Mouse (Mus musculus): ENCODE results near the gene Tspan10. TPM values are rescaled to one million over a fixed set of nuclear protein-coding genes. Genes with fewer than 3 reads are reported as not detected.

The Tspan10 gene
- polyA plus RNA-seq, 1 experiment from 2014 or later: not detected

DNA sequence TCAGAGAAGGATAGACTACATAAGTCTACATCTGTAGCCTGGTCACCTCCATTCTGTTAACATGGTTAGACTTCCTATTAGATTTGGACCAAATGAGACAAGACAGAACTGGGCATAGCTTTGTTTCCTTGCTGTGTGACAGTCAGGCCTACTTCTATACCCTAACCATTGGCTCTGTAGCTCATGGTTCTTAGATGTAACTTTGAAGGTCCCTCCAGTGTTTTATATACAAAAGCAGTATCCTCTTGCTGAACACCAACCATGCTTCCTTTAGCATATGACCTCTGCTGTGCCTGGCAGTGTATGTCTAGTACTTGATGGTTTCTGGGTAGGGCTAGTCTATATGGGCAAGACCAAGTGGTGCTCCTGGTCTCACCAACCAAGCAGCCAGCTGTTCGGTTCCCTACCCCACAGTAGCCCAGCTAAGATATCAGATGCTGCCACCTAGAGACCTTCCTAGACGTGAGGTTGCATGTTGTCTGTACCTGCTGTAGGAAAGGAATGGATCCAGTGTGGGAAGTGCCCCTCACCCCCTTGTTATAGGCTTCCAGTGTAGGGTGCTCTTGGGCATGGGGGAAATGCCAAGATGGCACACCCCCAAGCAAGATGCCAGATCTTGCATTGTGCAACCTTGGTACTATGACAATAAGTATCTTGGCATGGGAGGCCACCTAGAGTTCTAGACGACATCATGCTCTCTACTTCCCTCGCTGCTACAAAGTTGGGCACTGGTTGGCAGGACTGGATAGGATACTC, 48.0 kb downstream of the Tspan10 start:
- WGBS: 39% methylated on average over 4 of the region's 4 CpGs
- no peak overlapping the region for H3K9ac ChIP-seq (ENCODE audit: low read depth, low read length)
- H3K27me3 ChIP-seq (replicated peaks; ENCODE audit: control insufficient read depth, insufficient read depth, low read length): no peaks in the 10 kb centered on the region
- peak overlapping the region; percentile 97; the same call in 1 of the 2 replicates for H3K4me2 ChIP-seq (replicated peaks; ENCODE audit: low read depth)
- H3K27ac ChIP-seq (ENCODE audit: low read depth, low read length): peak overlapping the region; percentile 94
- ATAC-seq: no peak
- peaks cover 25% of the 10 kb centered on the region for H3K4me1 ChIP-seq (replicated peaks; ENCODE audit: control insufficient read depth, insufficient read depth, low read length)
- TF ChIP-seq CTCF (IDR thresholded peaks at IDR 0.05; ENCODE audit: low read depth): peak; percentile 34
- no peaks in the 10 kb centered on the region for H3K9me3 ChIP-seq (ENCODE audit: control insufficient read depth)
- peaks cover 41% of the 10 kb centered on the region for H3K36me3 ChIP-seq (ENCODE audit: control insufficient read depth, insufficient read depth)
- H3K4me3 ChIP-seq (ENCODE audit: low read depth, low read length): no peak overlapping the region

DNA sequence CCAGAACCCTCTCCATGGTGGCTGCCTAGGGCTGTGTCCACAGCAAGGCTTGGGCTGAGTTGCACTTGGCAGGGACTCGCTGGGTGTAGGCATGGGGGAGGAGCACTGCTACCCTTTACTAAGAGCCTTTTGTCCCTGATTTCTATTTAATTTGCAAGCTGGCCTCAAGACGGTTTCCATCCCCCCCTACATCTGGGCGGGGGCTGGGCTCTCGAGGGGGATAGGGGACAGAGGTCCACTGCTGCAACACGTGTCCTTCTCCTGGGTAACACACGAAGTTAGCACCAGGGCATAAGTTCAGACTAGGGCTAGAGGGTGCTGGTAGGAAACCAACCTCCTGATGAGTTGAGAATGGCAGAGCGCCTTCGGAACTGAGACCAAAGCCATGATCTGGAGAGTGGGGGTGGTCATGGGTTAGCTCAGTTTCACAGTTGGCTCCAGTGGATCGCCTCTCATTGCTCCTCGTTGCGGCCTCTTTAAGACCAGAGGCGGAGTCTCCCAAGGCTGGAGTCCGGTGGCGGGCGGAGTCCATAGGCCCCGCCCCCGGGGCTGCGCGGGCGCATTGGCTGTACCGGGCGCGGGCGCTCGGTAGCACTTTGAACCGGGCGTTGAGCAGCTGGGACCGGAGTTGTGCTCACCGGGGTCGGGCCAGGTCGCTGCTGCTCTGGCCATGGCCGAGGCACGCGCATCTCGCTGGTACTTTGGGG, 49.0 kb downstream of the Tspan10 start, which contains the start of gene Slc25a10:
Gene Slc25a10, plus strand, starts transcription at position 524 of the 707 bp plus-strand sequence.
- Histone ChIP-seq H3K36me3 (ENCODE audit: control insufficient read depth, insufficient read depth) (peaks cover 48% of the 10 kb centered on the region), H3K4me3 (ENCODE audit: low read depth, low read length) (peak within 1 kb of the TSS; percentile 92), H3K9ac (ENCODE audit: low read depth, low read length) (peak within 1 kb of the TSS; percentile 83), H3K4me2 (replicated peaks; ENCODE audit: low read depth) (peak within 1 kb of the TSS; percentile 97), H3K27ac (ENCODE audit: low read depth, low read length) (peak within 1 kb of the TSS; percentile 94), H3K4me1 (replicated peaks; ENCODE audit: control insufficient read depth, insufficient read depth, low read length) (peaks cover 25% of the 10 kb centered on the region), H3K9me3 (ENCODE audit: control insufficient read depth) (no peaks in the 10 kb centered on the region), H3K27me3 (replicated peaks; ENCODE audit: control insufficient read depth, insufficient read depth, low read length) (no peaks in the 10 kb centered on the region)
- under 1% methylated on average over 35 of the region's 35 CpGs for WGBS
- ATAC-seq: peak; percentile 76
- TF ChIP-seq CTCF (IDR thresholded peaks at IDR 0.05; ENCODE audit: low read depth): no peak

DNA sequence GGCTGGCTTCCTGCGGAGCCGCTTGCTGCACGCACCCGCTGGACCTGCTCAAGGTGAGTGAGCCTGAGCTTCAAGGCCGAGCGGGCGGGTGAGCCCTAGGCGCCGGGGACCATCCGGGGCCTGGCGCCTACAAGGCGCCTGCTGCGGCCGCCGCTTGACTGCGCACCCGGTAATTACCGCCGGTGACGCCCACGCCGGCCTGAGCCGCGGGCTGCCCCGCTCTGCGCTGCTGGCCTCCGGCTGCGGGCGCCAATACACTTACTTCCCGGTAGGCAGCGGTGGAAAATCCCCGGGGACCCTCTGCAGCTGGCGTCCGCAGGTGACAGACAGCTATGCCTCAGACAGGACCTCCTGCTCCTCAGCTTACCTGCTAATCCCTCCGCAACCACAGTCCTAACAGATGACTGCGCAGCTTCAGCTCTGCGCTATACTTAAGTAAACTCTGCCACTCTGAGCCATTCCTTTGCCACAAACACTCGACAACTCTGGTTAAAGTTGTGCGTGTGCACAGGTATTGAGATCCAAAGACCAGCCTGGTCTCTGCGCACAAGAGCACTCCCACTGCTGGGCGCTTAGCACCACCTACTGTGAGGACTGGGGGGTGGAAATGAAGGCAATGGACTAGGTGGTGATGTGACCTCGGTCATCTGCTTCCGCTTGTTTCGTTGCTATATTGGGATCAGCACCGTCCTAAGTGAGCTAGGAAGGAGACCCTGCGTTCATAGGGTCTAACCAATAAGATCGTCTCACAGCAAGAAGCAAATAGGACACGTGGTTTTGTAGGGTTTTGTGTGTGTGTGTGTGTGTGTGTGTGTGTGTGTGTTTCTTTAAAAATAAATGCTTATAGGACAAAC, 49.8 kb downstream of the Tspan10 start:
- no peaks in the 10 kb centered on the region for H3K27me3 ChIP-seq (replicated peaks; ENCODE audit: control insufficient read depth, insufficient read depth, low read length)
- H3K4me1 ChIP-seq (replicated peaks; ENCODE audit: control insufficient read depth, insufficient read depth, low read length): peaks cover 25% of the 10 kb centered on the region
- H3K36me3 ChIP-seq (ENCODE audit: control insufficient read depth, insufficient read depth): peaks cover 48% of the 10 kb centered on the region
- peak overlapping the region; percentile 83 for H3K9ac ChIP-seq (ENCODE audit: low read depth, low read length)
- H3K9me3 ChIP-seq (ENCODE audit: control insufficient read depth): no peaks in the 10 kb centered on the region
- 1% methylated on average over 46 of the region's 48 CpGs for WGBS
- peak; percentile 72 for TF ChIP-seq CTCF (IDR thresholded peaks at IDR 0.05; ENCODE audit: low read depth)
- peak overlapping the region; percentile 97 for H3K4me2 ChIP-seq (replicated peaks; ENCODE audit: low read depth)
- peak overlapping the region; percentile 92 for H3K4me3 ChIP-seq (ENCODE audit: low read depth, low read length)
- peak overlapping the region; percentile 94 for H3K27ac ChIP-seq (ENCODE audit: low read depth, low read length)
- peak; percentile 23; the same call in 1 of the 2 replicates for ATAC-seq

DNA sequence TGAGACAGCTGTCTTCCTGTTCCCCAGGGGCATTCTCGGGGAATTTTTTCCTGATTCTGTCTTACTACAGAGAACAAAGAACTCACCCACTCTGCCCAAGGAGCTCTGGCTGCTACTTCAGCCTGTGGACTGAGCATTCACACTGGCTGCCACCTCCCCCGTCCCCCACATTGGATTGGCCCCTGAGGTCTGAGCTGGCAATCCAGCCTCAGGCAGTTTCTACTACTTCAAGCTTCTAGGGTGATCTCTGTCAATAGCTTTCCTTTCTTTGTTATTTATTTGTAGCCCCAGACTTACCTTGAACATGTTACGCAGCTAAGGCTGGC, 50.4 kb downstream of the Tspan10 start:
- Histone ChIP-seq H3K9ac (ENCODE audit: low read depth, low read length) (peak overlapping the region; percentile 83), H3K4me1 (replicated peaks; ENCODE audit: control insufficient read depth, insufficient read depth, low read length) (peaks cover 25% of the 10 kb centered on the region), H3K4me3 (ENCODE audit: low read depth, low read length) (peak overlapping the region; percentile 92), H3K4me2 (replicated peaks; ENCODE audit: low read depth) (peak overlapping the region; percentile 97), H3K9me3 (ENCODE audit: control insufficient read depth) (no peaks in the 10 kb centered on the region), H3K27ac (ENCODE audit: low read depth, low read length) (peak overlapping the region; percentile 94), H3K27me3 (replicated peaks; ENCODE audit: control insufficient read depth, insufficient read depth, low read length) (no peaks in the 10 kb centered on the region), H3K36me3 (ENCODE audit: control insufficient read depth, insufficient read depth) (peaks cover 48% of the 10 kb centered on the region)
- ATAC-seq: no peak
- 20% methylated on average over 3 of the region's 3 CpGs for WGBS
- TF ChIP-seq CTCF (IDR thresholded peaks at IDR 0.05; ENCODE audit: low read depth): no peak

DNA sequence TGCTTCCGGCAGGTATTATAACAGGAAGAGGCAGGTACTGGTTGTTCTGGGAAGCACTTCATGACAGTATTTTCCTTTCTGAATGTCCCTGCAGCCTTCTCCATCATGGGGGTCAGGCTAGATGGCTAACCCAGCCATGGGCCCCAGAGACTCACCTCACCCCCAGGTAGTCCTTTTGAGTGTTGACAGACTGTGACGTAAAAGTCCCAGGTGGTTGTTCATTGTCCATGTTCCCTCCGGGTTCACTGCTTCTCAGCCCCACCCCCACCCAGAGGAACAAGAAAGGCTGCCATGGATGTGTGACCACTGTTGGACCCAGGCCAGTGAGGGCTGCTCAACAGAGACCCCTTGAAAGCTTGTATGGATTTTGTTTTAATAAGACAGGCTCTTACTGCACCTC, 50.9 kb downstream of the Tspan10 start:
- no peak for TF ChIP-seq CTCF (IDR thresholded peaks at IDR 0.05; ENCODE audit: low read depth)
- no peak for ATAC-seq
- no peaks in the 10 kb centered on the region for H3K27me3 ChIP-seq (replicated peaks; ENCODE audit: control insufficient read depth, insufficient read depth, low read length)
- no peaks in the 10 kb centered on the region for H3K9me3 ChIP-seq (ENCODE audit: control insufficient read depth)
- H3K4me2 ChIP-seq (replicated peaks; ENCODE audit: low read depth): peak overlapping the region; percentile 97
- H3K36me3 ChIP-seq (ENCODE audit: control insufficient read depth, insufficient read depth): peaks cover 48% of the 10 kb centered on the region
- WGBS: 21% methylated on average over 3 of the region's 3 CpGs
- peak overlapping the region; percentile 94; the same call in 1 of the 2 replicates for H3K27ac ChIP-seq (ENCODE audit: low read depth, low read length)
- H3K4me3 ChIP-seq (ENCODE audit: low read depth, low read length): peak overlapping the region; percentile 92
- peaks cover 25% of the 10 kb centered on the region for H3K4me1 ChIP-seq (replicated peaks; ENCODE audit: control insufficient read depth, insufficient read depth, low read length)
- H3K9ac ChIP-seq (ENCODE audit: low read depth, low read length): peak overlapping the region; percentile 83

DNA sequence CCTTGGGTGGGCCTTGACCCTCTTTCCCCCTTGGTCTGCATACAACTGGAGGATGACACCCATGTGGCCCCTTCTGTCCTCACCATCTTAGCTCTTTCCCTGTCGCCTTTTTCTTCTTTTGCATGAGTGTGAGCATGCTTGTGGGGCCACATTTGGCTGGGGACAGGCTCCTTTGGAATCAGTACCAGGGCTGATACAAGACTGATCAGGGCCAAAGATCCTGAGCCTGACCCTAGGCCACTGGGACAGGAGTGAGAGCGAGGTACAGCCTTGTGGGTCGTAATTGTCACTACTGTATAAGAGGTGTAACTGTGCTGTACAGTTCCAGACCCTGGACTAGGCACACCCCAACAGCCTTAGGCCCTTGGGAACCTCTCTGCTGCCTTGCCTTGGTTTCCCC, 51.5 kb downstream of the Tspan10 start:
- TF ChIP-seq CTCF (IDR thresholded peaks at IDR 0.05; ENCODE audit: low read depth): no peak
- 73% methylated on average over 3 of the region's 3 CpGs for WGBS
- Histone ChIP-seq H3K27ac (ENCODE audit: low read depth, low read length) (no peak overlapping the region), H3K27me3 (replicated peaks; ENCODE audit: control insufficient read depth, insufficient read depth, low read length) (no peaks in the 10 kb centered on the region), H3K4me2 (replicated peaks; ENCODE audit: low read depth) (peak overlapping the region; percentile 97), H3K4me1 (replicated peaks; ENCODE audit: control insufficient read depth, insufficient read depth, low read length) (peaks cover 25% of the 10 kb centered on the region), H3K36me3 (ENCODE audit: control insufficient read depth, insufficient read depth) (peaks cover 50% of the 10 kb centered on the region), H3K4me3 (ENCODE audit: low read depth, low read length) (no peak overlapping the region), H3K9me3 (ENCODE audit: control insufficient read depth) (no peaks in the 10 kb centered on the region), H3K9ac (ENCODE audit: low read depth, low read length) (no peak overlapping the region)
- ATAC-seq: no peak

Other genes with a start within 250 kb of the Tspan10 start
- gene Bahcc1, start 209.7 kb upstream of the Tspan10 start, polyA plus RNA-seq (2015; fragmentation: Nextera tagmentation; extraction: Ambion mirVana): 3.1 and 4.2 TPM in 2 replicates
- 1,513 and 1,605 TPM in 2 replicates for gene Actg1, start 94.1 kb upstream of the Tspan10 start, polyA plus RNA-seq (2015; fragmentation: Nextera tagmentation; extraction: Ambion mirVana)
- 0.14 and 0.16 TPM in 2 replicates for gene Fscn2, start 81.1 kb upstream of the Tspan10 start, polyA plus RNA-seq (2015; fragmentation: Nextera tagmentation; extraction: Ambion mirVana)
- gene Faap100, start 63.9 kb upstream of the Tspan10 start, polyA plus RNA-seq (2015; fragmentation: Nextera tagmentation; extraction: Ambion mirVana): 9.7 and 11.7 TPM in 2 replicates
- gene Nploc4, start 4.9 kb upstream of the Tspan10 start, polyA plus RNA-seq (2015; fragmentation: Nextera tagmentation; extraction: Ambion mirVana): 15.6 and 16.3 TPM in 2 replicates
- 0.22 TPM in 1 of 2 replicates, not detected in the other for gene Pde6g, start 10.9 kb downstream of the Tspan10 start, polyA plus RNA-seq (2015; fragmentation: Nextera tagmentation; extraction: Ambion mirVana)
- 15.5 and 17.6 TPM in 2 replicates for gene Oxld1, start 15.4 kb downstream of the Tspan10 start, polyA plus RNA-seq (2015; fragmentation: Nextera tagmentation; extraction: Ambion mirVana)
- gene Ccdc137, start 15.5 kb downstream of the Tspan10 start, polyA plus RNA-seq (2015; fragmentation: Nextera tagmentation; extraction: Ambion mirVana): 14.1 and 16.0 TPM in 2 replicates
- gene Arl16, start 25.0 kb downstream of the Tspan10 start, polyA plus RNA-seq (2015; fragmentation: Nextera tagmentation; extraction: Ambion mirVana): 22.8 and 23.3 TPM in 2 replicates
- 204 and 208 TPM in 2 replicates for gene Mrpl12, start 42.0 kb downstream of the Tspan10 start, polyA plus RNA-seq (2015; fragmentation: Nextera tagmentation; extraction: Ambion mirVana)
- 139 and 143 TPM in 2 replicates for gene Slc25a10, start 49.2 kb downstream of the Tspan10 start, polyA plus RNA-seq (2015; fragmentation: Nextera tagmentation; extraction: Ambion mirVana)
- 1.0 and 1.6 TPM in 2 replicates for gene Gcgr, start 88.1 kb downstream of the Tspan10 start, polyA plus RNA-seq (2015; fragmentation: Nextera tagmentation; extraction: Ambion mirVana)
- gene Mcrip1, start 107.1 kb downstream of the Tspan10 start, polyA plus RNA-seq (2015; fragmentation: Nextera tagmentation; extraction: Ambion mirVana): 68.7 and 73.4 TPM in 2 replicates
- 1.4 and 1.6 TPM in 2 replicates for gene Ppp1r27, start 108.5 kb downstream of the Tspan10 start, polyA plus RNA-seq (2015; fragmentation: Nextera tagmentation; extraction: Ambion mirVana)
- gene P4hb, start 130.6 kb downstream of the Tspan10 start, polyA plus RNA-seq (2015; fragmentation: Nextera tagmentation; extraction: Ambion mirVana): 2,516 and 2,539 TPM in 2 replicates
- gene Arhgdia, start 139.0 kb downstream of the Tspan10 start, polyA plus RNA-seq (2015; fragmentation: Nextera tagmentation; extraction: Ambion mirVana): 474 and 493 TPM in 2 replicates
- 209 and 226 TPM in 2 replicates for gene Alyref, start 155.7 kb downstream of the Tspan10 start, polyA plus RNA-seq (2015; fragmentation: Nextera tagmentation; extraction: Ambion mirVana)
- gene Anapc11, start 155.8 kb downstream of the Tspan10 start, polyA plus RNA-seq (2015; fragmentation: Nextera tagmentation; extraction: Ambion mirVana): 107 and 108 TPM in 2 replicates
- gene Npb, start 165.8 kb downstream of the Tspan10 start, polyA plus RNA-seq (2015; fragmentation: Nextera tagmentation; extraction: Ambion mirVana): 3.4 and 3.5 TPM in 2 replicates
- gene Pcyt2, start 175.3 kb downstream of the Tspan10 start, polyA plus RNA-seq (2015; fragmentation: Nextera tagmentation; extraction: Ambion mirVana): 320 and 378 TPM in 2 replicates
- gene Sirt7, start 182.6 kb downstream of the Tspan10 start, polyA plus RNA-seq (2015; fragmentation: Nextera tagmentation; extraction: Ambion mirVana): 73.1 and 77.7 TPM in 2 replicates
- 40.2 and 49.1 TPM in 2 replicates for gene Mafg, start 191.0 kb downstream of the Tspan10 start, polyA plus RNA-seq (2015; fragmentation: Nextera tagmentation; extraction: Ambion mirVana)
- 5.3 and 6.5 TPM in 2 replicates for gene Pycr1, start 201.1 kb downstream of the Tspan10 start, polyA plus RNA-seq (2015; fragmentation: Nextera tagmentation; extraction: Ambion mirVana)
- gene Myadml2, start 205.5 kb downstream of the Tspan10 start, polyA plus RNA-seq (2015; fragmentation: Nextera tagmentation; extraction: Ambion mirVana): not detected in 2 replicates
- gene Notum, start 218.5 kb downstream of the Tspan10 start, polyA plus RNA-seq (2015; fragmentation: Nextera tagmentation; extraction: Ambion mirVana): 0.39 and 0.68 TPM in 2 replicates
- 105 and 106 TPM in 2 replicates for gene Aspscr1, start 230.3 kb downstream of the Tspan10 start, polyA plus RNA-seq (2015; fragmentation: Nextera tagmentation; extraction: Ambion mirVana)

All from intestine, postnatal 0 days (tissue).